Mouse (Mus musculus): ENCODE data around the gene Srcin1.

- TF ChIP-seq CTCF (IDR thresholded peaks at IDR 0.05; ENCODE audit: borderline replicate concordance, extremely low read depth, insufficient read depth, insufficient read length) (no peak), POLR2A (IDR thresholded peaks at IDR 0.05; ENCODE audit: borderline replicate concordance, extremely low read depth, insufficient read depth, insufficient read length, poor library complexity, severe bottlenecking) (no peak)
Measured at GRCm38 (mm10) chr11:97521741-97522474, 54.1 kb downstream of the Srcin1 start.
